Mouse (Mus musculus) heart, postnatal 0 days (tissue): Measurements from ENCODE around the gene Mtss1l.

Source experiments
- CTCF ChIP-seq: IDR thresholded peaks from 2 replicates; pipeline ENCODE4 v1.5.1; 2016; ENCODE audit warnings: antibody characterized with exemption, control low read depth, low read depth
- EP300 ChIP-seq: IDR thresholded peaks from 2 replicates; pipeline ENCODE4 v1.6.1; 2016; ENCODE audit warnings: antibody characterized with exemption, low read depth

DNA sequence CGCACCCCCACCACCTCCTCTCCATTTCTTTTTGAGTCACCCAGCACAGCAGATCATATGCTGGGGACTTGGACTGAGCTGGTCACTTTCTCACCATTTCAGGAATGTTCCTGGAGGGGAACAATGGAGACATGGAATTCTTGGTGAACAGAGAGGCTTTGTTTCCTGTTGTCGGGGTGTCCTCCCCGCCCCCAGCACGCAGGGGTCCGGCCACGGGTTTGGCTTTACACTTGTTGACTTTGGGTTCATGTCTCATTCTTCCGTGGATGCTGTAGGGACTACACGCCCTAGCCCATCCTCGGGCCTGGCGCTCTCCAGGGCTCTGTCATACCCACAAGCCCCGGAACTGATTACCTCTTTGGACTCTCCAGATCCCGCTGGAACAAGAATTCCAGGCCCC is 67.7 kb downstream of the Mtss1l start:
- TF ChIP-seq CTCF (no peak), EP300 (no peak)
